Mouse (Mus musculus) kidney, embryonic 16.5 days (tissue): ENCODE measurements around the gene Pde6h. TPM values are rescaled to one million over a fixed set of nuclear protein-coding genes. Genes with fewer than 3 reads are reported as not detected.

Experiments used
- ATAC-seq: fragments of 200-750 bp; cut with Nextera tagmentation; 2 replicates; pipeline ENCODE4 v1.8.0; 2017; ENCODE audit warnings: moderate TSS enrichment; ENCODE audit not compliant: low FRiP score, low TSS enrichment
- H3K27ac ChIP-seq: fragments of 300-500 bp; sonication (generic); 2 replicates; pipeline ENCODE4 v1.5.1; 2014; ENCODE audit warnings: low read length
- H3K27me3 ChIP-seq: fragments of 300-500 bp; sonication (generic); 2 replicates; pipeline ENCODE4 v1.6.1; 2014; ENCODE audit warnings: low read length, control low read depth, mixed read lengths; ENCODE audit not compliant: insufficient read depth
- H3K36me3 ChIP-seq: fragments of 300-500 bp; sonication (generic); 2 replicates; pipeline ENCODE4 v1.6.1; 2014; ENCODE audit warnings: low read length, control low read depth, mixed read lengths; ENCODE audit not compliant: insufficient read depth
- H3K4me1 ChIP-seq: fragments of 300-500 bp; sonication (generic); 2 replicates; pipeline ENCODE4 v1.6.1; 2014; ENCODE audit warnings: low read length, control low read depth, mixed read lengths; ENCODE audit not compliant: insufficient read depth
- H3K4me2 ChIP-seq: fragments of 300-500 bp; sonication (generic); replicated peaks from 2 replicates; pipeline ENCODE4 v1.6.1; 2014; ENCODE audit warnings: low read depth, low read length
- H3K4me3 ChIP-seq: fragments of 300-500 bp; sonication (generic); 2 replicates; pipeline ENCODE4 v1.5.1; 2014; ENCODE audit warnings: mild to moderate bottlenecking, low read length
- H3K9ac ChIP-seq: fragments of 300-500 bp; sonication (generic); replicated peaks from 2 replicates; pipeline ENCODE4 v1.6.1; 2014; ENCODE audit warnings: low read length
- H3K9me3 ChIP-seq: fragments of 300-500 bp; sonication (generic); 2 replicates; pipeline ENCODE4 v1.6.1; 2016; ENCODE audit warnings: low read length, control low read depth
- WGBS: fragments of 180-500 bp; shearing (Covaris S2); extraction: QIAGEN DNeasy Blood & Tissue Kit; methylation state at CpG from one replicate; pipeline ENCODE4 v1.1.7; 2014; 5-methylcytosine and 5-hydroxymethylcytosine counted together
- polyA plus RNA-seq: library from polyadenylated mRNA; unstranded; fragments of >200 nt; fragmentation: Nextera tagmentation; extraction: Ambion mirVana; gene quantifications from 2 replicates; pipeline ENCODE4 v1.2.1, GENCODE M21; 2015

Gene Pde6h
- polyA plus RNA-seq, 1 experiment from 2014 or later: 0.55 TPM

DNA sequence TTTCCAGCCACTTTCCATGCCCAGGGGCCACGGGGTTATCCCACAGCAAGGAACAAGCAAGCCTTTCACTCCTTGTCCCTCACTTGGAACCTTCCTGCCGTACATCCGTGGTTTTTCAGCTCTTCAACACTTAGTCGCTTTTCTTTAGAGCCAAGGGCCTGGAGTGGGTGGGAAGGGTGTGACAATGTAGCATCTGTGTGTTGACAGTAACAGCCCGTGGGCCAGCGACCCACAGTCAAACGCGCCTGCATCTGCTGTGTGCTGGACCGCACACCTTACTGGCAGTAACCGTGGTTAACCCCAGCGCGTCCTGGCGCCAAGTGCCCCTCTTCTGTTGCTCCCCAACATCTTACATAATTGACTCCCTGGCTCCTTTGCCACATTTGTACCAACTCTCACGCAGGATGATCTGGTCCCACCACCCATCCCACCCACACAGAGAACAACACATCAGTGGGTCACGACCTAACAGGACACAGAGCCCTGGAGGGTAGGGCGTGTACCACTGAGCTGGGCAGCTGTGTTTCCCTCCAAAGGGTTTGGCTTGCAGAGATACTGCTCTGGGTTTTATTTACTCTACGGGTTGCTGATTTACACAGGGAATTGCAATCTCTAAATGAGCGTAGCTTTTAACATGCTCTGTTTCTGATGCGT is 17.2 kb upstream of the Pde6h start:
- no peak overlapping the region for H3K27ac ChIP-seq
- H3K27me3 ChIP-seq: no peaks in the 10 kb centered on the region; the same call in 1 of the 2 replicates
- H3K36me3 ChIP-seq: no peaks in the 10 kb centered on the region
- no peak overlapping the region for H3K4me3 ChIP-seq
- H3K9me3 ChIP-seq: no peaks in the 10 kb centered on the region
- H3K4me1 ChIP-seq: peaks cover 9% of the 10 kb centered on the region; the same call in 1 of the 2 replicates
- 83% methylated on average over 19 of the region's 19 CpGs for WGBS
- no peak overlapping the region for H3K9ac ChIP-seq
- no peak for ATAC-seq
- no peak overlapping the region for H3K4me2 ChIP-seq

- Histone ChIP-seq H3K27ac (no peak overlapping the region), H3K4me1 (peaks cover 9% of the 10 kb centered on the region; the same call in 1 of the 2 replicates), H3K9me3 (no peaks in the 10 kb centered on the region), H3K4me2 (no peak overlapping the region), H3K27me3 (no peaks in the 10 kb centered on the region; the same call in 1 of the 2 replicates), H3K4me3 (no peak overlapping the region), H3K9ac (no peak overlapping the region), H3K36me3 (no peaks in the 10 kb centered on the region)
- ATAC-seq: no peak; the same call in 1 of the 2 replicates
- WGBS: 81% methylated on average over 10 of the region's 10 CpGs
Observed at GRCm38 (mm10) chr6:136906937-136907293, 16.7 kb upstream of the Pde6h start.

- H3K27me3 ChIP-seq: no peaks in the 10 kb centered on the region; the same call in 1 of the 2 replicates
- WGBS: 68% methylated on average over 9 of the region's 9 CpGs
- no peaks in the 10 kb centered on the region for H3K36me3 ChIP-seq
- peaks cover 16% of the 10 kb centered on the region for H3K4me1 ChIP-seq
- H3K9me3 ChIP-seq: no peaks in the 10 kb centered on the region; the same call in 1 of the 2 replicates
- ATAC-seq: peak; percentile 29; the same call in 1 of the 2 replicates
- peak overlapping the region; percentile 36; the same call in 1 of the 2 replicates for H3K27ac ChIP-seq
- H3K4me3 ChIP-seq: no peak overlapping the region
- no peak overlapping the region for H3K4me2 ChIP-seq
- H3K9ac ChIP-seq: no peak overlapping the region
Observed at GRCm38 (mm10) chr6:136910247-136910890, 13.3 kb upstream of the Pde6h start.

- Histone ChIP-seq H3K36me3 (no peaks in the 10 kb centered on the region), H3K4me1 (peaks cover 16% of the 10 kb centered on the region), H3K9ac (no peak overlapping the region), H3K4me2 (no peak overlapping the region), H3K27me3 (no peaks in the 10 kb centered on the region), H3K27ac (no peak overlapping the region), H3K9me3 (no peaks in the 10 kb centered on the region; the same call in 1 of the 2 replicates), H3K4me3 (no peak overlapping the region)
- WGBS: 92% methylated on average over 1 of the region's 2 CpGs
- ATAC-seq: no peak
Observed at GRCm38 (mm10) chr6:136912751-136913265, 10.8 kb upstream of the Pde6h start.

DNA sequence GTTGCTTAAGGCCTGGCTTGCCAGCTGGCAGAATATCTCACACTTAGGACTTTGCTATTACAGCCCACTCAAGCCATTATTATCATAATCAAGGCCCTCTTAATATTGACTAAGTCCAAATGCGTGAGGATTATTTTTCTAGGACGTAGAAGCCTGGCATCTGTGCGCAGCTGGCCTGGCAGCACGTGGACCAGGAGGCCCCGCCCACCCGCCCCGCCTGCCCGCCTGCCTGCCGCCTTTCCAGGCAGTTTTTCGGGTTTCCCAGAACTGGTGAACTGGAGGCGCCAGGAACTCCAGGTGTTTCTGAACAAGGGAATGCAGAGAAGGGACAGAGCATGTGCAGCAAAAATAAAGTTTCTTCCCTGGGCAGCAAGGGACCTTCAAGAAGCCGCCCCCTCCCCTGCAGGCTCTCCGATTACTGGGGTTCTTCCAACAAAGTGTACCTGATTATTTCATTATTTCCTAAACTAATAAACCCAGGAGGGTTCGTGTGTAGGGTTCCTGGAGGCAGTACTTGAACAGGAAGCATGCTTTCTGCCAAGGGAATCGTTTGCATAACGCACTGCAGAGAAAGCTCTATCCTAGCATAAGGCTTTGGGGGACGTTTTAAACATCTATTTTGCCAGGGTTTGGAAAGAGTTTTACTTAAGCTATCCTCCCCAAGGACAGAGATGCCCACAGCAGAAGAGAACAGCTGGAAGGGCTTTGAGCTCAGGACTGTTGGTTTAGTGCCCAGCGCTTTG is 10.1 kb upstream of the Pde6h start:
- no peaks in the 10 kb centered on the region; the same call in 1 of the 2 replicates for H3K9me3 ChIP-seq
- 0 out of 2 replicates have a peak overlapping the region, but pooled peaks have one; percentile 11 for H3K4me3 ChIP-seq
- H3K27ac ChIP-seq: peak overlapping the region; percentile 75
- H3K9ac ChIP-seq: peak overlapping the region; percentile 45
- no peaks in the 10 kb centered on the region for H3K36me3 ChIP-seq
- 14% methylated on average over 18 of the region's 18 CpGs for WGBS
- no peaks in the 10 kb centered on the region for H3K27me3 ChIP-seq
- H3K4me1 ChIP-seq: peaks cover 19% of the 10 kb centered on the region
- H3K4me2 ChIP-seq: peak overlapping the region; percentile 48
- peak; percentile 53; the same call in 1 of the 2 replicates for ATAC-seq

DNA sequence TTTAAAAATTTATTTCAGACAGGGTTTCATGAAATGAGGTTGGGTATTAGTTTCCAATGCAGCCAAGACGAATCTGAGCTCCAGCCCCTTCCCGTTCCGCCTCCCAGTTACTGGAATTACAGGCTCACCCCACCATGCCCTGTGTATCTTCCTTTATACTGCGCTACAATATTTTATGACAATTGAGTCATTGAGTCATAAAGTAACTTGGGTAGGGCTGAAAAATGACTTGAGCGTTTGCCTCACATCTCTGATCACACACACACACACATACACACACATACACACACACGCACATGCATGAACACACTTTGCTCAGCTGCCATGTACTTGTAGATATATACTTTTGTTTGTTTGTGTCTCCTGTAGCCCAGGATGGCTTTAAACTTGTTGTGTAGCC is 9.4 kb upstream of the Pde6h start:
- Histone ChIP-seq H3K4me3 (no peak overlapping the region), H3K27me3 (no peaks in the 10 kb centered on the region), H3K27ac (no peak overlapping the region), H3K4me2 (no peak overlapping the region), H3K36me3 (no peaks in the 10 kb centered on the region), H3K9ac (no peak overlapping the region), H3K4me1 (peaks cover 19% of the 10 kb centered on the region), H3K9me3 (no peaks in the 10 kb centered on the region; the same call in 1 of the 2 replicates)
- WGBS: 89% methylated on average over 6 of the region's 6 CpGs
- ATAC-seq: no peak

GRCm38 (mm10) chr6:136915721-136916395 is 7.8 kb upstream of the Pde6h start:
- peaks cover 11% of the 10 kb centered on the region for H3K4me1 ChIP-seq
- no peak overlapping the region for H3K4me3 ChIP-seq
- WGBS: 79% methylated on average over 8 of the region's 8 CpGs
- no peaks in the 10 kb centered on the region for H3K36me3 ChIP-seq
- no peak overlapping the region for H3K9ac ChIP-seq
- no peaks in the 10 kb centered on the region for H3K27me3 ChIP-seq
- H3K4me2 ChIP-seq: no peak overlapping the region
- H3K9me3 ChIP-seq: no peaks in the 10 kb centered on the region; the same call in 1 of the 2 replicates
- no peak overlapping the region for H3K27ac ChIP-seq
- no peak for ATAC-seq

- Histone ChIP-seq H3K36me3 (no peaks in the 10 kb centered on the region), H3K4me3 (no peak overlapping the region), H3K9ac (no peak overlapping the region), H3K4me2 (no peak overlapping the region), H3K4me1 (peaks cover 11% of the 10 kb centered on the region), H3K27me3 (no peaks in the 10 kb centered on the region), H3K9me3 (no peaks in the 10 kb centered on the region; the same call in 1 of the 2 replicates), H3K27ac (no peak overlapping the region)
- WGBS: 13% methylated on average over 2 of the region's 2 CpGs
- no peak for ATAC-seq
Observed at GRCm38 (mm10) chr6:136917885-136918284, 5.7 kb upstream of the Pde6h start.
